Mouse (Mus musculus): ENCODE measurements at regions not wholly inside any gene's neighbourhood (a gene's known extent, or its start where the extent isn't known, plus 50 kb on each side); places are given as distances from the start of the nearest gene placed in this dataset.

DNA sequence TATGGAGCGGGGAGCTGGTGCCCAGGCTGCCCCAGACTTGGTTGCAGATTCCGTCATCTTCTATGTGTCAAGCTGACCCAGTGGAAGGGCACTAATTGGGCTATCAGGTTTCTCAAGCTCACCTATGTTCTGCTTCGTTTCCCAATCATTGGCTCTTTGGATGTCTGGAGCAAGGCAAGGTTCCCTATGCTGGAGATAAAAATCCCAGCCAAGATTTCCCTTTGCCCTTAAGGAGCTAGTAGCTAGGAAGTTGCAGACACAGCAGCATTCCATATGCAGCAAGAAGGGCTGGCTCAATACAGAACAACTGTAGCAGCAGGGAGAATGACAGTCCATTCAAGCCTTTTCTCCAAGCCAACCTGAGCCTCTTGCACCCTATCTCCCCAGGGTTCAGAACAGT is 159.2 kb upstream of the Zfp706 start:
- DNase-seq: no peak

GRCm38 (mm10) chr15:37165887-37166507 is 158.4 kb upstream of the Zfp706 start:
- DNase-seq: peak; percentile 67

DNA sequence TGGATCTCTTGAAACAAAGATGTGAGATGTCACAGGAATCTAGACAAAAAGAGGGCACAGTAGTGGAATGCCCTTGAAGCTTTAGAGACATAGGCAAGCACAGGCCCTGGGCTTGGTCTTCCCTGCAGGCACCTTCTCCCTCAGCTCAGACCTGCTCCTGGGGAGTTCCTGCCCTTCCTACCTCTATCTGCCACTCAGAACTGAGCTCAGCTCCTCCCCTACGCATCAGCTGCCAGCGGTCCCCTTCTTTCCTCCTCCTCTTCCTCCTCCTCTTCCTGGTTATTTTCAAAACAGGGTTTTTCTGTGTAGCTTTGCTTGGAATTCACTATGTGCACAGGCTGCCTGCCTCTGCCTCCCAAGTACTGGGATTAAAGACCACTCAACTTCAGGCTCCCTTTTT is 157.6 kb upstream of the Zfp706 start:
- DNase-seq: peak; percentile 20

DNA sequence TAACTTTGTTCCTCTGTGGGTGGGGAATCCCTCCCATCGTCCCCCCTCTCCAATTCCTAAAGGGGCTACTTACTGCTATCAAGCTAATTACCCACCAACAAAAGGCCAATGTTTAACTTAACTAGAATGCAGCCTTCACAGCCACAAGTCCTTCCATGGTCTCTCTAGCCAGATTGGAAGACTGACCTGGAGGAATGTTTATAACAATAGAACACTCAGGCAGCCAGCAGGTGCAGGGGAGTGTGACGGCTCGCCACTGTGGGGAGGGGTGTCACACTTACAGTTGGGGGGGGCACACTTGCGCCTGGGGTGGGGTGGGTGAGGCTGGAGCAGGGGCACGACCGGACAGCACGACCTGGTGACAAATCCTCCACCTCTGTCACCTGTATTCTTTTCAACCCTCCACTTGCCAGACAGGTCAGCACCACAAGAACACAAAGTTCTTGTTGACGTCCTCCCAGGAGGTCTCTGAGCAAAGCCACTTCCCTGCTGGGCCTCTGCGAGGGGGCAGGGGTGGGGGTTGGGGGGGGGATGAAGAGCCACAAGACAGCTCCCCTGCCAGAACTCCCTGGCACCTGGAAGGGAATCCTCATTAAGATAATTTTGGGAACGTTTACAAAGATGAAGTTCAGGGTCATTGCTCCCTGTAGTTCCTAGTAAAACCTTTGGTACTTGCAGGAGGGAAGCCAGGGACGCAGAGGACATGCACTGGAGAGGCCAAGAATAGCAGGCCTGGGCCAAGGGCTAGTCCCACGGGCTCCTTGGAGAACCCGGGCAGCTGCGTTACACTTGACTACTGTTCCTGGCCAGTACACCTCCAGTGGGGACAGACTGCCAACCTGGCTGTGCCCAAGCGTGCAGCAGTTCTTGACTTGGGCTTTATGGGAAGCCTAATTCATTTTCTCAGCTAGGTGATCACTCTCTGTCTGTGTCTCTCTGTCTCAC is 156.9 kb upstream of the Zfp706 start:
- DNase-seq: peak; percentile 64

- no peak for DNase-seq
Measured at GRCm38 (mm10) chr15:37159956-37160355, 152.4 kb upstream of the Zfp706 start.

- peak; percentile 84 for DNase-seq
Measured at GRCm38 (mm10) chr15:37159349-37159748, 151.8 kb upstream of the Zfp706 start.

GRCm38 (mm10) chr15:37157386-37157785 is 149.8 kb upstream of the Zfp706 start:
- DNase-seq: peak; percentile 28

GRCm38 (mm10) chr15:37154934-37155333 is 147.4 kb upstream of the Zfp706 start:
- DNase-seq: no peak

- DNase-seq: peak; percentile 20
Measured at GRCm38 (mm10) chr15:37153177-37153576, 145.6 kb upstream of the Zfp706 start.

GRCm38 (mm10) chr15:37135590-37136164 is 128.1 kb upstream of the Zfp706 start:
- peak; percentile 72 for DNase-seq

GRCm38 (mm10) chr15:37134913-37135589 is 127.5 kb upstream of the Zfp706 start:
- DNase-seq: peak; percentile 43

DNA sequence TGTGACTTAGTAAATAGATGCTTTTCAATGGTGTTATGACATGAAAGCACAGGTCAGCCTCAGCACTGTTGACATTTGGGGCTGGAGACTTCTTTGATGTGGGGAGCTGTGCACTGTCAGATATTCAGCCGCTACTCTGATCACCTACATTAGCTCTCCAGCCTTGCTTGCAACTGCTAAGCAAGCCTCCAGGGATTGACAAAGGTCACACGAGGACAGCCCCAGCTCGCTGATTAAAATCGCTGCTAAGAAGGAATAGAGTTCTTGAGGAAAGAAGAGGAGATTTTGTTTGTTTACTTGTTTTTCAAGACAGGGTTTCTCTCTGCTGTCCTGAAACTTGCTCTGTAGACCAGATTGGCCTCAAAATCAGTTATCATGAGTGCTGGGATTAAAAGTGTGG is 126.8 kb upstream of the Zfp706 start:
- peak; percentile 40 for DNase-seq

- DNase-seq: no peak
Measured at GRCm38 (mm10) chr15:37133916-37134315, 126.3 kb upstream of the Zfp706 start.

GRCm38 (mm10) chr15:37127681-37128080 is 120.1 kb upstream of the Zfp706 start:
- no peak for DNase-seq

GRCm38 (mm10) chr15:37127170-37127569 is 119.6 kb upstream of the Zfp706 start:
- no peak for DNase-seq

- no peak for DNase-seq
Measured at GRCm38 (mm10) chr15:37125823-37126222, 118.2 kb upstream of the Zfp706 start.

DNA sequence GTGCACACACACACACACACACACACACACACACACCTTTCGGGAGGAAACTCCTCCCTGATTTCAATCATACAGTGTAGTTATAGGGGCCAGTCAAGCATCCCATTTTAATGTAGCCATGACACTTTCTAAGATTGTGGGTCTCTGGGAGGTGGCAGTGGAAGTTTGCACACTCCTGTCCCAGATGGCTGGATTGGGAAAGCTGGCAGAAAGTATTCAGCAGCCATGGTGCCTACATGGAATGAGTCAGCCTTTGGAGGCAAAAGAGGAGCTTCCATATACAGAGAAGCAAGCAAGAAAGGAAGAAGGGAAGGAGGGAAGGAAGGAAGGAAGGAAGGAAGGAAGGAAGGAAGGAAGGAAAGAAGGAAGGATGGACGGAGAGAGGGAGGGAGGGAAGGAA is 117.4 kb upstream of the Zfp706 start:
- no peak for DNase-seq

DNA sequence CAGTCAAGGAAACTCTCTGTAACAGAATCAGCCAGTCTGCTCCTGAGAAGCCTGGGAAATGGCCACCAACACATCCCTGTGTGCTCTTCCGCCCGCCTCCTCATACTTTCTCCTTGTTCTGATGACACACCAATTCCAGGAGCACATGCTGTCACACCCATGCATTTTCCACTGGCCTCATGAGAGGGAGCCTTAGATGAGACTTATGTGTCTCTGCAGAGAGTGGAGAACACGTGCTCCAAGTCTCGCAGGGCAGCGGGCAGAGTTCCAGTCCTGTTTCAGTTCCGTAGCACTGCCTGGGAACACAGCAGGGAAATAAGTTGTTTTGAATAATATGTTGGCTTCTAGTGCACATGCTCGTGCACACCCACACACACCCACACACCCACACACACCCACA is 116.7 kb upstream of the Zfp706 start:
- peak; percentile 36 for DNase-seq

- peak; percentile 91 for DNase-seq
Measured at GRCm38 (mm10) chr15:37120381-37120780, 112.8 kb upstream of the Zfp706 start.

- DNase-seq: peak; percentile 85
Measured at GRCm38 (mm10) chr15:37114119-37114518, 106.5 kb upstream of the Zfp706 start.

DNA sequence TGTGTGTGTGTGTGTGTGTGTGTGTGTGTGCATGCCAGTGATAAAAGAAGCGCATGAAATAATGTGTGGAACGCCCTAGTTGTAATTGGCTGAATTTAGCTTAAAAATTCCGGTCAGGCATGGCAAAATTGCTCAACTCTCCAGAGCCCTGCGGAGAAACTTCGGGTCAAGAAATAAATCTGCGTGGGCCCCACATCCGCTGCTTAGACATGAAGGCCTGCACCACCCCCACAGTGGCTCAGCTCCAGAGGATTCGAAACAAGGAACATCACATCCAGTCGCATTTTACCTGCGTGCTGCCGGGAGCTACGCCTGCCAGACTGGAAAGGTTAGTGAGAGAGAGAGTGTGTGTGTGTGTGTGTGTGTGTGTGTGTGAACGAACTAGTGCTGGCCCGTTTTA is 102.9 kb upstream of the Zfp706 start:
- DNase-seq: no peak

- DNase-seq: peak; percentile 20
Measured at GRCm38 (mm10) chr15:37102035-37102555, 94.5 kb upstream of the Zfp706 start.

DNA sequence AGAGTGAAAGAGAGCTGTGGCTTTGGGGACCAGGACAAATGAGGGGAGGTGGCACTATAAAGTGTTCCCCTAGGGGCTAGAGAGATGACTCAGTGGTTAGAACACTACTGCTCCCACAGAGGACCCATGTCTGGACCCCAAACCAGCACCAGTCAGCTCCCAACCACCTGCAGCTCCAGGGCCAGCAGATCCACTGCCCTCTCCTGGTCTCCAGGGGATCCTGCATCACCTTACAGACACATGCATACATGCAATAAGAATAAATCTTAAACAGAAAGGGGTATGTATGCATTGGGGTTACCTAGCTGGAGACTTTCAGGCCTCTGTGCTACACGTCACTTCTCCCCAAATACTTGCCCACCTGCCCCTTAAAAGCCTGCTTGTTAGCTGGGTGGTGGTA is 93.8 kb upstream of the Zfp706 start:
- no peak for DNase-seq
